Mouse (Mus musculus) ES-E14 (cell line): ENCODE measurements around the gene Glrx. TPM values are rescaled to one million over a fixed set of nuclear protein-coding genes. Genes with fewer than 3 reads are reported as not detected.
"Not testable (repeated sequence)": the region's sequence is repeated elsewhere in the genome, so short reads cannot be mapped to it uniquely, and the experiment has no call there.

ENCODE experiments used
- DNase-seq: peaks from one replicate; pipeline ENCODE4 v3.0.0-alpha.2; 2013; ENCODE audit warnings: low read depth, low spot score
- H3K27ac ChIP-seq: 2 replicates; pipeline ENCODE4 v1.5.1; 2012; ENCODE audit warnings: low read depth, mild to moderate bottlenecking, low read length, moderate library complexity, mixed read lengths; ENCODE audit not compliant: poor library complexity, insufficient read depth, severe bottlenecking
- H3K36me3 ChIP-seq: 2 replicates; pipeline ENCODE4 v1.6.1; 2012; ENCODE audit warnings: mild to moderate bottlenecking, low read length, moderate library complexity, mixed read lengths; ENCODE audit not compliant: control insufficient read depth, poor library complexity, insufficient read depth, severe bottlenecking
- H3K4me1 ChIP-seq, 2 experiments: fragments of 150-350 bp in 1 of 2; sonication (generic) in 1 of 2; 2 replicates each; pipeline ENCODE4 v1.6.1; 2012; ENCODE audit warnings: low read length in 2 of 2, mild to moderate bottlenecking in 1 of 2, mixed read lengths in 1 of 2; ENCODE audit not compliant: control insufficient read depth in 2 of 2, insufficient read depth in 2 of 2, poor library complexity in 1 of 2
- H3K4me3 ChIP-seq, 2 experiments: fragments of 150-350 bp in 1 of 2; sonication (generic) in 1 of 2; 2 replicates each; pipeline ENCODE4 v1.5.1; 2012; ENCODE audit warnings: low read length in 2 of 2, low read depth in 1 of 2, mild to moderate bottlenecking in 1 of 2, mixed read lengths in 1 of 2; ENCODE audit not compliant: insufficient read depth in 1 of 2, poor library complexity in 1 of 2, severe bottlenecking in 1 of 2
- H3K9ac ChIP-seq: 2 replicates; pipeline ENCODE4 v1.6.1; 2012; ENCODE audit warnings: low read depth, mild to moderate bottlenecking, low read length, mixed read lengths; ENCODE audit not compliant: poor library complexity, insufficient read depth, severe bottlenecking
- H3K9me3 ChIP-seq: fragments of 150-350 bp; sonication (generic); 2 replicates; pipeline ENCODE4 v1.6.1; 2012; ENCODE audit warnings: low read depth, mild to moderate bottlenecking, low read length; ENCODE audit not compliant: control insufficient read depth, insufficient read depth
- CHD2 ChIP-seq: IDR thresholded peaks from 2 replicates; pipeline ENCODE4 v1.6.1; 2014; ENCODE audit warnings: mild to moderate bottlenecking, low read depth, low read length, inconsistent platforms
- HCFC1 ChIP-seq: IDR thresholded peaks from 2 replicates; pipeline ENCODE4 v1.6.1; 2012; ENCODE audit warnings: low read length, inconsistent platforms, borderline replicate concordance; ENCODE audit not compliant: insufficient read depth
- MAFK ChIP-seq: IDR thresholded peaks from 2 replicates; pipeline ENCODE4 v1.6.1; 2014; ENCODE audit warnings: mild to moderate bottlenecking, low read depth, low read length, inconsistent platforms; ENCODE audit not compliant: insufficient read depth
- ZC3H11A ChIP-seq: IDR thresholded peaks from 2 replicates; pipeline ENCODE4 v1.6.1; 2012; ENCODE audit warnings: low read depth, mild to moderate bottlenecking, inconsistent platforms, low read length, borderline replicate concordance
- ZNF384 ChIP-seq: IDR thresholded peaks from 2 replicates; pipeline ENCODE4 v1.6.1; 2012; ENCODE audit warnings: low read depth, low read length, inconsistent platforms
- in situ Hi-C, 2 experiments: fragments of 600-800 bp; cut with MboI; formaldehyde crosslinking; loops; one replicate each; pipeline ENCODE4 v1.15.1; 2025; ENCODE audit warnings: low sequenced_read_pairs in 2 of 2, inconsistent platforms in 1 of 2; ENCODE audit not compliant: unreplicated experiment in 2 of 2
- total RNA-seq: library from RNA; depleted of rRNA; stranded (reverse); fragments of 300-350 nt; gene quantifications from 2 replicates; pipeline ENCODE4 v1.2.3, GENCODE M21; 2012

Glrx gene
- total RNA-seq, 1 experiment, result 11.9 TPM

- Histone ChIP-seq H3K27ac (no peak overlapping the region), H3K4me3 (no peak overlapping the region), H3K9ac (no peak overlapping the region), H3K9me3 (no peaks in the 10 kb centered on the region), H3K4me1 (peaks cover 0 to 3% of the 10 kb centered on the region in 2 experiments; a peak in 2 of 4 replicates), H3K36me3 (no peaks in the 10 kb centered on the region)
- DNase-seq, result no peak
- in situ Hi-C loops, result no loop called here
- TF ChIP-seq ZC3H11A (no peak), HCFC1 (no peak), CHD2 (no peak), MAFK (no peak), ZNF384 (no peak)
Observed at GRCm38 (mm10) chr13:75818486-75818885, 21.2 kb upstream of the Glrx start.

GRCm38 (mm10) chr13:75818945-75819706 is 20.5 kb upstream of the Glrx start:
- no peak for TF ChIP-seq ZC3H11A
- in situ Hi-C loops, result no loop called here
- H3K27ac ChIP-seq, result no peak overlapping the region
- H3K9ac ChIP-seq, result no peak overlapping the region
- peaks cover 0 to 3% of the 10 kb centered on the region in 2 experiments; a peak in 2 of 4 replicates for H3K4me1 ChIP-seq
- no peaks in the 10 kb centered on the region for H3K36me3 ChIP-seq
- DNase-seq, result no peak
- no peaks in the 10 kb centered on the region for H3K9me3 ChIP-seq
- H3K4me3 ChIP-seq, result no peak overlapping the region

GRCm38 (mm10) chr13:75819898-75820297 is 19.8 kb upstream of the Glrx start:
- no peak overlapping the region for H3K9ac ChIP-seq
- no peak overlapping the region for H3K4me3 ChIP-seq
- no peaks in the 10 kb centered on the region for H3K36me3 ChIP-seq
- in situ Hi-C loops, result no loop called here
- no peaks in the 10 kb centered on the region for H3K9me3 ChIP-seq
- no peak overlapping the region for H3K27ac ChIP-seq
- peaks cover 0 to 3% of the 10 kb centered on the region in 2 experiments; a peak in 2 of 4 replicates for H3K4me1 ChIP-seq
- no peak for DNase-seq
- TF ChIP-seq CHD2, result no peak

- in situ Hi-C loops, DNase-seq, H3K9me3 ChIP-seq, H3K4me1 ChIP-seq, H3K4me3 ChIP-seq, H3K9ac ChIP-seq, H3K27ac ChIP-seq, H3K36me3 ChIP-seq: not testable (repeated sequence)
Observed at GRCm38 (mm10) chr13:75822366-75822765, 17.3 kb upstream of the Glrx start.

GRCm38 (mm10) chr13:75823201-75823600 is 16.5 kb upstream of the Glrx start:
- TF ChIP-seq ZC3H11A (no peak), CHD2 (no peak), MAFK (no peak), HCFC1 (no peak), ZNF384 (no peak)
- H3K27ac ChIP-seq, result no peak overlapping the region
- in situ Hi-C loops, result no loop called here

More at GRCm38 (mm10) chr13:75823201-75823600, 16.5 kb upstream of the Glrx start:
- no peak for DNase-seq
- peaks cover 0 to 3% of the 10 kb centered on the region in 2 experiments; a peak in 2 of 4 replicates for H3K4me1 ChIP-seq
- H3K9me3 ChIP-seq, result no peaks in the 10 kb centered on the region
- no peaks in the 10 kb centered on the region for H3K36me3 ChIP-seq
- no peak overlapping the region for H3K9ac ChIP-seq
- no peak overlapping the region for H3K4me3 ChIP-seq
